Mouse (Mus musculus): Measurements from ENCODE around the gene Fgf2.

DNA sequence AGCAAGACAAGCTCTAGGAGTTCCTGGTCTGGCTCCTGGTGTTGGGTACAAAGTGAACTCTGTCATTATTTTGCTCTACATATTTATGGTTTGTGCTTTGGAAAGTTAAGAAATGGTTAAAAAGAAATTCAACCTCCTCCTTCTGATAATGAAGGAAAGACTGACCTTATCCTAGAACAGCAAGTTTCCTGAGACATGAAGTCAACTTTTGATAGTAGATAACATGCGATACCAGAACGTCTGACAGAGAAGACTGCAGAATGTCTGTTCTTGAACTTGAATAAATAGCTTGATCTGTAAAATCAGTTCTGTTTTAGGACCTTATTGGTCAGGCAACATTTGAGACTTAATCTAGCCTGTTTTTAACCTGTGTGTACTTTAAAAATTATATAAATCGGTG, 21.5 kb upstream of the Fgf2 start:
- TF ChIP-seq POLR2A (IDR thresholded peaks at IDR 0.05; ENCODE audit: extremely low read depth, insufficient read depth, low read length) (no peak), CTCF (IDR thresholded peaks at IDR 0.05; ENCODE audit: extremely low read depth, insufficient read depth, low read length) (no peak)

Measured in cortical plate, adult 2 months (tissue).